Mouse (Mus musculus) limb, embryonic 10.5 days (tissue): ENCODE data around the gene Tmem132d. TPM values are rescaled to one million over a fixed set of nuclear protein-coding genes. Genes with fewer than 3 reads are reported as not detected.
A peak's percentile ranks its signal among the peaks of the same experiment; 100 is the strongest.

Experiments used
- DNase-seq: peaks from one replicate; pipeline ENCODE4 v3.0.0-alpha.2; 2017; ENCODE audit warnings: low spot score
- H3K27ac ChIP-seq: fragments of 300-500 bp; sonication (generic); 2 replicates; pipeline ENCODE4 v1.5.1; 2016; ENCODE audit warnings: mild to moderate bottlenecking
- H3K27me3 ChIP-seq: fragments of 300-500 bp; sonication (generic); 2 replicates; pipeline ENCODE4 v1.6.1; 2016; ENCODE audit warnings: low read depth, mild to moderate bottlenecking; ENCODE audit not compliant: poor library complexity, severe bottlenecking
- H3K36me3 ChIP-seq: fragments of 300-500 bp; sonication (generic); 2 replicates; pipeline ENCODE4 v1.6.1; 2016; ENCODE audit warnings: mild to moderate bottlenecking, moderate library complexity
- H3K4me1 ChIP-seq: fragments of 300-500 bp; sonication (generic); 2 replicates; pipeline ENCODE4 v1.6.1; 2016
- H3K4me3 ChIP-seq: fragments of 300-500 bp; sonication (generic); 2 replicates; pipeline ENCODE4 v1.5.1; 2016; ENCODE audit warnings: mild to moderate bottlenecking, moderate library complexity
- H3K9me3 ChIP-seq: fragments of 300-500 bp; sonication (generic); replicated peaks from 2 replicates; pipeline ENCODE4 v1.6.1; 2016; ENCODE audit warnings: mild to moderate bottlenecking
- WGBS: fragments of 180-500 bp; shearing (Covaris S2); methylation state at CpG from one replicate; pipeline ENCODE4 v1.1.7; 2016; 5-methylcytosine and 5-hydroxymethylcytosine counted together
- polyA plus RNA-seq: library from polyadenylated mRNA; unstranded; fragments of >200 nt; fragmentation: Nextera tagmentation; extraction: Ambion mirVana; gene quantifications from 2 replicates; pipeline ENCODE4 v1.2.1, GENCODE M21; 2016

The Tmem132d gene
- polyA plus RNA-seq, 1 experiment from 2014 or later, result 1.2 TPM

DNA sequence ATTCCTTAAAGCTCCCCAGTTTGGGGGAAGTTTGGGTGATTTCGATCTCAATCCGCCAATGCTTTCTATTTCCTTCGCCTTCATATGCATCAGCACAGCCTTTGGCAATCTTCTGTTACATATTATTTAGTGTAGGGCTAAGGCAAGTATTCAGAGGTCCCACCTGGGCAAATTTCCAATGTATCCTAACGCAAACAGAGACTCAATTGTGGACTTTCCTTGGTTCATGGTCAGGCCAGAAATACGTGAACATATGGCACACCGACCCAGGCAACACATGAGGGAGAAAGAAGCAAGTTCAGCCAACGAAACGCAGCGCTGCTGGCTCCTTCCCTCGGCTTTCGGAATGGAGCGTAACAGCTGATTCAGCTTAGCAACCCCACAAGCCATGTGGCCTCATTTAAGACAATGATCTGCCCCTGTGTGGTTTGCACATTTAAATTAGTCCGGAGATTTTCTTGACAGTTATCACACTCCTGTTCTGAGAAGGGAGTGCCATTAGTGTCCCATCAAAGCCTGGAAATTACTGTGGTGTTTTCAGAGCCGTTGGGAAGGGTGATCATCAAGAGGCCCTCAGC, 242.5 kb downstream of the Tmem132d start:
- WGBS, result 78% methylated on average over 14 of the region's 14 CpGs
- H3K27me3 ChIP-seq, result no peaks in the 10 kb centered on the region
- no peak overlapping the region for H3K4me3 ChIP-seq
- no peaks in the 10 kb centered on the region for H3K36me3 ChIP-seq
- DNase-seq, result peak; percentile 35
- no peaks in the 10 kb centered on the region for H3K9me3 ChIP-seq
- H3K4me1 ChIP-seq, result peaks cover 29% of the 10 kb centered on the region
- H3K27ac ChIP-seq, result 0 out of 2 replicates have a peak overlapping the region, but pooled peaks have one; percentile 1

DNA sequence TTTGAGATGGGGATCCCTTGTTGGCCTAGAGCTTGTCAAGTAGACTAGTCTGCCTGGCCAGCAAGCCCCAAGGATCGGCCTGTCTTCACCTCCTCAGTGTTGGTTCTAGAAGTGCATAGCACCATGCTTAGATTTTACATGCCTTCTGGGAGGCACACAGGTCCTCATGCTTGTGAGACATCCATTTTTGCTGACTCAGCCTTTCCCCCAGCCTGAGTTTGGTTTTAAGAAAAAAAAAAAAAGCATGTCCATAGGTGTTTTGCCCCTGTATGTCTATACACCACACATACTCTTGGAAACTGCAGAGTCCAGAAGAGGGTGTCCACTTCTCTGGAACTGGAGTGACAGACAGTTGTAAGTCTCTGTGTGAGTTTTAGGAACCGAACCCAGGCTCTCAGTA, 256.6 kb downstream of the Tmem132d start:
- no peaks in the 10 kb centered on the region for H3K36me3 ChIP-seq
- 88% methylated on average over 2 of the region's 2 CpGs for whole genome bisulfite sequencing

DNA sequence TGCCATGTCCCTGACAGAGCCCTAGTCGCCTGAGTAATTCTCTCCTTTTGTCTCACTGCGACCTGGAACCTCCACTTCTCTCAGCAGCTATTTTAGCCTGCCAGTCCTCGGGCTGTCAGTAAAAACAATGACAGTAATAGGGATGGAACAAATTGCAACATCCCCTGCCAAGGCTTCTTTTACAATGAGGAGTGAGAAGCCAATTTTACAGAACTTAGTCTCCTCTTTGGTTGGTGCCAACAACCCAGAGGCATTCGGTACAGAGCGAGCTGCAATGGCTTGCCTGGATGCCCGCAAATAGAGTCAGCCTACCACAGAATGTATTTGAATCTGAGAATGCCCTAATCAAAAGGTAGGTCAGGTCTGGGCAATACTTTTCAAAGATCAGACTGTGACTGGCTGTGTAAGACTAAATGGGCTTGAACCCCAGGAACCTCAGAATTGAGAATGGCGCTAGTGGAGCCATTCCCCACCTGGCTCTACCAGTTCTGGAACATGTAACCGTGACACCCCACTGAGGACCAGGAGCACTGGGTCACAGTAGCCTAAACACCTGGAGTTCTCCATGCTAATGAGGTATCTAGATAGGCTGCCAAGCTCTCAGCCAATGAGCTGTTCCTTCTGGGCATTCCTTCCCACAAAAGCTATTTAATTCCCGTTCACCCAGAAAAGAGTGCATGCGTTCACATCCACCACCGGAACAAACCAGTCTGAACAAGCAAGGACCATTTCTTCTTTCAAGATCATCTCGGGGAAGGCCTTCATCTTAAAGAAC, 273.8 kb downstream of the Tmem132d start:
- 0 out of 2 replicates have a peak, but pooled peaks cover 4% of the 10 kb centered on the region for H3K4me1 ChIP-seq
- no peaks in the 10 kb centered on the region for H3K36me3 ChIP-seq
- DNase-seq, result no peak
- WGBS, result 85% methylated on average over 12 of the region's 12 CpGs
- H3K27ac ChIP-seq, result no peak overlapping the region
- no peak overlapping the region for H3K4me3 ChIP-seq
- H3K27me3 ChIP-seq, result no peaks in the 10 kb centered on the region
- no peaks in the 10 kb centered on the region for H3K9me3 ChIP-seq

More for the DNA sequence above, 256.6 kb downstream of the Tmem132d start:
- Histone ChIP-seq H3K4me3 (no peak overlapping the region), H3K27ac (no peak overlapping the region), H3K4me1 (no peaks in the 10 kb centered on the region; the same call in 1 of the 2 replicates), H3K9me3 (no peaks in the 10 kb centered on the region), H3K27me3 (no peaks in the 10 kb centered on the region)
- no peak for DNase-seq

DNA sequence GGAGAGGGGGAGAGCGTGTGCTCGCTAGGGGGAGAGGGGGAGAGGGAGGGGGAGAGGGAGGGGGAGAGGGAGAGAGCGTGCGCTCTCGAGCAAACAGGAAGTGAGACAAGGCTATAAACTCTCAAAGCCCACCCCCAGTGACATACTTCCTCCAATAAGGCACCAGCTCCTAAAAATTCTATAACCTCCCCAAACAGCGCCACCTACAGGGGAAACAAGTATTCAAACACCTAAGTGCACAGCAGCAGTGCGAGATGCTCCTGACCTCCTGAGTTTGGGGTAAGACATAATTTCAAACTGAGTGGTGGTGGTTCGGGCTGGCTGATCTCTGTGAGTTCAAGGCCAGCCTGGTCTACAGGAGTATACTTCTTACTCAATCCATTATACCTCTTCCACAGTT, 281.4 kb downstream of the Tmem132d start:
- Histone ChIP-seq H3K27me3 (no peaks in the 10 kb centered on the region), H3K4me1 (0 out of 2 replicates have a peak, but pooled peaks cover 4% of the 10 kb centered on the region), H3K36me3 (no peaks in the 10 kb centered on the region), H3K4me3 (no peak overlapping the region), H3K9me3 (no peaks in the 10 kb centered on the region), H3K27ac (no peak overlapping the region)
- 90% methylated on average over 7 of the region's 8 CpGs for WGBS
- DNase-seq, result no peak

DNA sequence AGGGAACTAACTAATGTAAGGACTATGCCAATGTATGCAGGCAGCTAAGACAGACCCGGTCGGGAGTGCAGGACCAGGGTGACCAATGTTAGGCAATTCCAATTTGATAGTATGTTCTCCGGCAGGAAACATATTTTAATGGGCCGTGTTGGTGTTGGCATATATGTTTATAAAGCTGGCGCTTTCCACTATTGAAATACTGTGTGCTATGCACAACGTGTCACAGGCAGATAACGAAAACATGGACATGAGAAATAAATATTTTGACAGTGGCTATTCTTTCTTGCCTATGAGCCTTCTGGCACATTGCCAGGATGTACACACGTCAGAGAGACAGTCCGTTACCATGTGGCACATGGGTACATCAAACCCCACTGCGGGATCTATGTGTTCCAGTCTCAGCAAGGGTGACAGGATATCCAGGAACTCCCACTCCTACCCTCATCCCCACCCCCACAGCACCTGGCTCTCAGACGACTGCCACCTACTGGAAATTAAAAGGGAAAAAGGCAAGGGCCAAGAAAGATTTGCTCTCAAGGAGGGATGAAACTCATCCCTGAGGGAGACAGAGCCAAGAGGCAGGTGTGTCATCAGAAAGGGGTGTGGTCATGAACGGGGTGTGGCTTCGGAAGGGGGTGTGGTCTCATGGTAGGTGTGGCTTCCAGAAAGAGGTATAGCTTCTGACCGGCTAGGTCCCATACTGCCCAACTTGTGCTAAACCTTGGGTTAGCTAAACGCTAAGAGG, 285.8 kb downstream of the Tmem132d start:
- Histone ChIP-seq H3K27me3 (no peaks in the 10 kb centered on the region), H3K4me3 (no peak overlapping the region), H3K36me3 (no peaks in the 10 kb centered on the region), H3K9me3 (no peaks in the 10 kb centered on the region), H3K4me1 (no peaks in the 10 kb centered on the region), H3K27ac (no peak overlapping the region)
- 92% methylated on average over 15 of the region's 15 CpGs for WGBS
- DNase-seq, result no peak

DNA sequence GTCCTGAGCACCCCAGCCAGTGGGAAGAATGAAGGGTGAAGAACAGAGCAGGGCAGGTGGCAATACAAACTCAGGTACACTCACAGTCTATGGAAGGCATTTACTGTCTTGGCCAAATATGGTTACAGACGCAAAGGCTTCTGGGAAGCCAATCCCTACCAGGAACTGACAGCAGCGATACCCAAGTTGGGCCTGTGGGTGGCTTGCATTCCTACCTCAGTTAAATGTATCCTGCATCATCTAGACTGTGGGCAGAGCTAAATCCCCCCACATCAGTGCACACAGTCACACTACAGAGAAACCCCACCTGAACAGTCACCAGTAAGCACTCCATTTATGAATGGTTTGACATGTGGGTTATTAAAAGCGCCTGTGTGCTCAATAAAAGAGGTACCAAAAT, 288.1 kb downstream of the Tmem132d start:
- H3K36me3 ChIP-seq, result no peaks in the 10 kb centered on the region
- no peak overlapping the region for H3K27ac ChIP-seq
- no peak overlapping the region for H3K4me3 ChIP-seq
- H3K27me3 ChIP-seq, result no peaks in the 10 kb centered on the region
- H3K9me3 ChIP-seq, result no peaks in the 10 kb centered on the region
- DNase-seq, result no peak
- H3K4me1 ChIP-seq, result no peaks in the 10 kb centered on the region
- 90% methylated on average over 3 of the region's 3 CpGs for WGBS

DNA sequence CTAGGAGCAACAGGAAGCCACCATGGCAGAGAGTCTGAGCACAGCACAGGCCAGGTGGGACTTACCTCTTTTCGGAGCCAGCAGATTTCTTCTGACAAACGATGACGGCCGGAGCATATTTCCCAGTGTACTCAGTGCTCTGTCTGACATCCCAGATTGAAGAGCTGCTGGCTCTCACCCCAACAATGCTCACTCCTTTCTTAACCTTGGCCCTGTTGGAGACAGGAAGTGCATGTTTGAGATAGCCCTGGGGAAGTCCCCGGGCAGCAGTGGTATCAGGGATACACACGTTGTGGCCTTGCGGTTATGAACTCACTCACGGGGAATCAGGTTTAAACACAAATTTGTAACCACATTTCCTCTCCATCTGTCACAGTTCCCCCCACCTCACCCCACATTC, 296.1 kb downstream of the Tmem132d start:
- Histone ChIP-seq H3K27ac (no peak overlapping the region; the same call in 1 of the 2 replicates), H3K9me3 (no peaks in the 10 kb centered on the region), H3K4me1 (peaks cover 19% of the 10 kb centered on the region), H3K27me3 (no peaks in the 10 kb centered on the region), H3K36me3 (no peaks in the 10 kb centered on the region), H3K4me3 (no peak overlapping the region)
- WGBS, result 83% methylated on average over 8 of the region's 8 CpGs
- peak; percentile 32 for DNase-seq

DNA sequence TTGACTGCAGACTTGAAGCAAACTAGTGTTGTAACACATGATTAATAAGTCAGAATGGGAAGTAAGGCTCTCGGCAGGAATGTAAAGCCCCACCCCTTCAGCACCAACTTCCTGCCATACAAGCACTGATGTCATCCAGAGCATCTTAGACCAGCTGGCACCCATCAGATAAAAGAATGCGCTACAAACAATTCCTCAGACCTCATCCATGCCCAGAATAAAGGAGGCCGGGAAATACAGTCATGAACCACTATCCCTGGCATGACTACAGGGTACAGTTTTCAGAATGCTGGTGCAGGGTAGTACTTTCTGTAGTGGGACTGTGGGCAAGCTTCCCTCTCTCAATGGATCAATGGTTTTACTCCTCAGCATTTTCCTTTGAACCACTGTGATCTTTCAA, 310.2 kb downstream of the Tmem132d start:
- Histone ChIP-seq H3K4me3 (no peak overlapping the region), H3K9me3 (no peaks in the 10 kb centered on the region), H3K27ac (no peak overlapping the region), H3K27me3 (no peaks in the 10 kb centered on the region), H3K4me1 (no peaks in the 10 kb centered on the region), H3K36me3 (no peaks in the 10 kb centered on the region)
- no peak for DNase-seq
- 80% methylated on average over 3 of the region's 3 CpGs for WGBS

DNA sequence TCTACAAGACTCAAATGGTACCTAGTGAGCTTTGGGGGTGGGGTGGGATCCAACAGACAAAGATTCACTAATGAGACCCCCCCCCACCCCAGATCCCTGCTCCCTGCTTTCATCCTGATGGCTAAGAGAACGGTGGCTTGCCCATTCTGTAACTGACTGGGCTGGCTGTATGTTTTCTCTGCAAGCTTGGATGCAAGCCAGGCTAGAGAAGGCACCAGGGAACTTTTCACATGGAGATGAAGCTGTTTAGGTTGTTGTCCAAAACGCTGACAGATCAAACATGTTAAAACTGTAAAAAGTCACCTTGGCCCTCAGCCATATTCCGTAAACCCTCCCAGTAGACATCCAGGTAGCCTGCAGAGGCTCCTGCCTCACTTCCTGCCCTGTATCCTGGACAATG, 313.7 kb downstream of the Tmem132d start:
- H3K36me3 ChIP-seq, result no peaks in the 10 kb centered on the region
- 81% methylated on average over 3 of the region's 3 CpGs for WGBS

DNA sequence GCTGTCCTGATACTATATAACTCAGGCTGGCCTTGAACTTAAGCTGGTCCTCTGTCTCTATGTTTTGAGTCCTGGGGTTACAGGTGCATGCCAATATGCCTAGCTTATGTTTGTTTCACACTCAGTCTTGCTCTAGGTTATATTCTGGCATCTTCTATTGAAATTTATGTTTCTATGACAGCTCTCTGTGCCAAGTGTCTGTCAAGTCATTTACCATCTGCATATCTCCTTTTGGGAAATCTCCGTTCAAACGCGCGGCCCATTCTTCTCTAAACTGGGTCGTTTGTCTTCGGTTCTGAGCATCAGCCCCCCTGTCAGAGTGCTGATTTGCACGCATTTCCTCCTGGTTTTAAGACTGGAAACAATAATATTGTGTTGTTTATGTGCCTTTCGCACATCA, 319.8 kb downstream of the Tmem132d start:
- Histone ChIP-seq H3K27ac (no peak overlapping the region), H3K4me3 (no peak overlapping the region), H3K27me3 (no peaks in the 10 kb centered on the region), H3K36me3 (no peaks in the 10 kb centered on the region), H3K4me1 (no peaks in the 10 kb centered on the region), H3K9me3 (no peaks in the 10 kb centered on the region; the same call in 1 of the 2 replicates)
- no peak for DNase-seq
- 90% methylated on average over 8 of the region's 8 CpGs for WGBS

More for the DNA sequence above, 313.7 kb downstream of the Tmem132d start:
- no peaks in the 10 kb centered on the region for H3K27me3 ChIP-seq
- H3K27ac ChIP-seq, result no peak overlapping the region
- no peak overlapping the region for H3K4me3 ChIP-seq
- DNase-seq, result no peak
- H3K4me1 ChIP-seq, result no peaks in the 10 kb centered on the region
- H3K9me3 ChIP-seq, result no peaks in the 10 kb centered on the region

DNA sequence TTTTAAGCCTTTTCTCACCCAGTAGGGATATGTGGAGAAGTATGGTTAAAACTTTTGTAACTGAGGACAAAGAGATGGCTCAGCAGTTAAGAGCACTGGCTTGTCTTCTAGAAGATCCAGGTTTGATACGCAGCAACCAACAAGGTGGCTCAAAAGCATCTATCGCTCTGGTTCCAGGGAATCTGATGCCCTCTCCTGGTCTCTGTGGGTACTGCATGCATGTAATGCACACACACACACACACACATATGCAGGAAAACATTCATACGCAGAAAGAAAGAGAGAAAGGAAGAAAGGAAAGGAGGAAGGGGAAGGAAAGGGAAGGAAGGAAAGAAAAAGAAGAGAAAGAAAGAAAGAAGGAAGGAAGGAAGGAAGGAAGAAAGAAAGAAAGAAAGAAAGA, 320.4 kb downstream of the Tmem132d start:
- DNase-seq, result no peak
- Histone ChIP-seq H3K27me3 (no peaks in the 10 kb centered on the region), H3K4me3 (no peak overlapping the region), H3K4me1 (no peaks in the 10 kb centered on the region), H3K36me3 (no peaks in the 10 kb centered on the region), H3K27ac (no peak overlapping the region), H3K9me3 (no peaks in the 10 kb centered on the region; the same call in 1 of the 2 replicates)
- WGBS, result 96% methylated on average over 3 of the region's 3 CpGs

DNA sequence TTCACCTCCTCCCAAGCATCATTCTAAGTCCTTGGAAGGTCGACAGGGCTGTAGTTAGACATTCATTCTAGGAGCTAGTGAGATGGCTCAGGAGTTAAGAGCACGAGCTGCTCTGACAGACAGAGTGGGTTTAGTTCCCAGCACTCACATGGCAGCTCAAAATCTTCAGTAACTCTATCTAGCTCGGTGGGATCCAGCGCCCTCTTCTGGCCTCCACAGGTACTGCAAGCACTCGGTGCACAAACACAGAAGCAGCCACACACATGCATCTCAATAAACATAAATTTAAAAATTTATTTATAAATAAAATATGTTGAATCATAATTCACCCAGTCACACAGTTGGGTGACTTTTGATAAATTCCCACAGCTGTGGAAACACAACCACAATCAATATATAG, 321.2 kb downstream of the Tmem132d start:
- Histone ChIP-seq H3K27ac (no peak overlapping the region), H3K36me3 (no peaks in the 10 kb centered on the region), H3K9me3 (no peaks in the 10 kb centered on the region; the same call in 1 of the 2 replicates), H3K4me3 (no peak overlapping the region), H3K27me3 (no peaks in the 10 kb centered on the region), H3K4me1 (no peaks in the 10 kb centered on the region)
- WGBS, result 76% methylated on average over 5 of the region's 5 CpGs
- no peak for DNase-seq

DNA sequence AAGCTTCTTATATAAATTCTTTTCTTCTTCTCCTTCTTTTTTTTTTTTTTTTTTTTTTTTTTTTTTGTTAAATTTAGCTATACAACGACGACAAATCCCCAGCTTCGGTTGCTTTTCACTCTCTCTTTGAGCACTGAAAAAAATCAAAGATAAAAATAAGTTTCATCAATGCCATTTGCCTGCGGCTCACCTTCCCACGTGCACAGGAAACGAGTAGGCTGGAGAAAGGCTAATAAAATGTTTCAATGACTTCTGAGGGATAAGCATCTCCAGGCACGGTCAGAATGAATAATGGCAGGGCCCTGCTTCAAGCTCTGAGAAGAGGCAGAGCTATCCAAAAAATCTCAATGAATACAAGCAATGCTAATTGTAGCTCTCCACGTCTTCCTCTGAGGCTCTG, 330.3 kb downstream of the Tmem132d start:
- H3K4me3 ChIP-seq, result no peak overlapping the region
- H3K4me1 ChIP-seq, result peaks cover 8% of the 10 kb centered on the region; the same call in 1 of the 2 replicates
- peaks cover 3% of the 10 kb centered on the region; the same call in 1 of the 2 replicates for H3K9me3 ChIP-seq
- no peak for DNase-seq
- no peak overlapping the region for H3K27ac ChIP-seq
- WGBS, result 61% methylated on average over 8 of the region's 8 CpGs
- no peaks in the 10 kb centered on the region for H3K36me3 ChIP-seq
- no peaks in the 10 kb centered on the region for H3K27me3 ChIP-seq
